Mouse (Mus musculus): ENCODE data around the gene Sobp.

The Sobp gene

DNA sequence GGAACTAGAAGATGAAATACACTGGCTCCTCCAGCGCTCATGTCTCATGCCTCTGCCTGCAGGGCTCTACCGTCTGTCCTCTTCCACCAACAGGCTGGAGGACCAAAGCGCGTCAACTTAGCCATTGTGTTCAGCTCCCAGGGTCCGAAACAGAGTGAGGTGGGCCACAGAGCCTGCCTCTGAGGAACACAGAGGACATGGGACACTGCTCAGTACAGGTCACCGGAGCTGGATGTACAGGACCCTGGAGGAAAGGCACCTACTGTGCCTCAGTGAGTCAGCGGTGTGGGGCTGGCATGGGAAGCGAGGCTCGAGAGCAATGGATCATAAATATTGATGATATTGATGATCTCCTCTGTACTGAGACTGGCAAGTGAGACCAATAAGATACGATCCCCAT lies 175.0 kb downstream of the Sobp start:
- in situ Hi-C loops (cut with MboI, MseI), result no loop called here

- in situ Hi-C loops (cut with MboI, MseI), result no loop called here
These were observed 177.1 kb downstream of the Sobp start for GRCm38 (mm10) chr10:42997278-42997677.

GRCm38 (mm10) chr10:42995484-42995895 lies 178.8 kb downstream of the Sobp start:
- in situ Hi-C loops (cut with MboI, MseI), result no loop called here

GRCm38 (mm10) chr10:42994331-42994782 lies 180.0 kb downstream of the Sobp start:
- in situ Hi-C loops (cut with MboI, MseI), result no loop called here

GRCm38 (mm10) chr10:42991018-42991417 lies 183.3 kb downstream of the Sobp start:
- in situ Hi-C loops (cut with MboI, MseI), result no loop called here

GRCm38 (mm10) chr10:42989910-42990309 lies 184.4 kb downstream of the Sobp start:
- in situ Hi-C loops (cut with MboI, MseI), result no loop called here

DNA sequence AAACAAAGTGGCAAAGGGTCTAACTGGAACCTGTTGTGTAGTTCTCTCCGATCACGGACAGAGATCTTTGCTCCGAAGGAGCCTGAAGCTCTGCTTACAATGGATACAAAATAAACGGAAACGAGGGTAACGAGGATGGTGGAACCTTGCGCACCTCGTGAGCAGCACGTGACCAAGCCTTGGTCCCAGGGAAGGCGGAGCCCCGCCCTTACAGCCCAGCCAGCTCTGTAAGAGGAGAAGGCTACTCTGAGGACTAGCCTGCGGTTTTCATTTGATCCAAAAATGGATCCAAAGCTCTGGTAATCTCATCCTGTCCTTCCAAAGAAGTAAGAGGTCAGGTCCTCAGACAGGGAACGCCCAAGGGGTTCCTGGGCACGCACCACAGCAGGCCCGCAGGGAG lies 185.7 kb downstream of the Sobp start:
- in situ Hi-C loops (cut with MboI, MseI), result no loop called here

DNA sequence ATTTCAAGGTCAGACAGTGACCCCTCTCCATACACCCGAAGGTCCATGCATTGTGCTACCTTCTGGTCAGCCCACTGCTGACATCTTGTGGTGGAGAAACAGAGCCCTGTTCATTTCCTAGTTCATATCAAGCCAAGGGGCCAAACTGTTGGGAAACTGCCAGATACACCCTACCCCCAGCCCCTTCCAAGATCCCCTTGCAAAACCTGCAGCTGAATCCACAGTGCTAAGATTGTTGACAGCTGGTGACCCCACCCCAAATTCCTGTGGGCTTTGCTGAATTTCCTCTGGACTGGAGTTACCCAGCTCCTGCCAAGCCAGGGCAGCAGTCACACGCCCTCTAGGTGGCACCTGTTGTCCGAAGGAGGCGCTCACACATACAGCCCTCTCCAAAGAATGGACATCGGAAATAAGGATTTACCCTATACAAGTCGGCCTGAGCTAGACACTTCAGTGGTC lies 186.7 kb downstream of the Sobp start:
- in situ Hi-C loops (cut with MboI, MseI), result no loop called here

DNA sequence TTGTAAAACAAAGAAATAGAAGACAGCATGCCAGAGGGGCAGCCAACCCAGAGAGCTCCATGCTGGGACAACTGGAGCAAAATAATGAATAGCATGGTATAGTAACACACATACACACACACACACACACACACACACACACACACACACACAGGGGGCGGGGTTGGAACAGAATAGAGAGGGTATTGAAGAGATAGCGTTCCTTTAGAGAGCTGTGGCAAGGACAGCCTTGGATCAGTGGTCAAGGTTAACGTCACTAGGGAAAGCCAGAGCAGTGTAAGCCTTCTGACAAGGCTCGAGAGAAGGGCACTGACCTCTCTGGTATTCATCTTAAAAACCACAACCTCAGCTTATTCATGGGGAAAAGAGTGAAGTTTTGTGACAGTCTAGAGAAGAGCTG lies 189.4 kb downstream of the Sobp start:
- in situ Hi-C loops (cut with MboI, MseI), result no loop called here

GRCm38 (mm10) chr10:42980999-42981757 lies 193.2 kb downstream of the Sobp start:
- in situ Hi-C loops (cut with MboI, MseI), result no loop called here

DNA sequence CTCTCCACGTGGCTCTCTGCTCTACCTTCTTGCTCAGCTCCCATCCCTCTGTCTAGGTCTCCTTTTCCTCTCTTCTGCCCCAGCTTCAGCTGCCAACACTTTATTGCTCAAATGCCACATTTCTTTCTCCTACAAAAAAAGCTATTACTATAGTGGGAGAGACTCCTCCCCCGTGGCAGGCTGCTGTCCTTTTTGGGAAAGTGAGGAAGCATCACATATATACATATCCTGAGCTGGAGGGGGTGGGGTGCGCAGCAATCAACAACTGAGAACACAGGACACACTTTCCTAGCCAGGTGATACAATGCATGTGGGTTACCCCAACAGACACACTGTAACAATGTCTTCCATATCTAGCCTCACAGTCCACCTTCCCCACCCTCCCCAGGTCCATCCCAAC lies 196.0 kb downstream of the Sobp start:
- in situ Hi-C loops (cut with MboI, MseI), result no loop called here

DNA sequence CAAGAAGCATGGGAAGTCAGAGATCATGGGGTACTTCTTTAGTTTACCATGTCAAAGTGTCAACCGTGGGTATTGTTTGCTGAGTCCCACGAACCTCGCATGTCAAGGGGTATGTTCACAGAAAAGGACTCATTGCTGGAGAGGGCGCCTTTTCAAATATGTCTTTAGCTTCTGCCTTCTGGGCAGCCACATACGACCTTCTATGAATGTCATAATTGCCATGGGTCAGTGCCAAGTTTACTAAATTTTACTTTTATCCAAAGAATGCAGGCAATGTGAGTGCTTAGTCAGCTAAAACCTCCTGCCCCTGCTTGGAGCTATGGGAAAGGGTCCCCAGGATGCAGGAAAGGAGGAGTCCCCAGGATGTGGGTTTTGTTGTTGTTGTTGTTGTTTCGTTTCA lies 197.8 kb downstream of the Sobp start:
- in situ Hi-C loops (cut with MboI, MseI), result no loop called here

- in situ Hi-C loops (cut with MboI, MseI), result no loop called here
These were observed 200.8 kb downstream of the Sobp start for GRCm38 (mm10) chr10:42973537-42973936.

- in situ Hi-C loops (cut with MboI, MseI), result no loop called here
These were observed 201.7 kb downstream of the Sobp start for GRCm38 (mm10) chr10:42972504-42973172.

GRCm38 (mm10) chr10:42968332-42968731 lies 206.0 kb downstream of the Sobp start:
- in situ Hi-C loops (cut with MboI, MseI), result no loop called here

DNA sequence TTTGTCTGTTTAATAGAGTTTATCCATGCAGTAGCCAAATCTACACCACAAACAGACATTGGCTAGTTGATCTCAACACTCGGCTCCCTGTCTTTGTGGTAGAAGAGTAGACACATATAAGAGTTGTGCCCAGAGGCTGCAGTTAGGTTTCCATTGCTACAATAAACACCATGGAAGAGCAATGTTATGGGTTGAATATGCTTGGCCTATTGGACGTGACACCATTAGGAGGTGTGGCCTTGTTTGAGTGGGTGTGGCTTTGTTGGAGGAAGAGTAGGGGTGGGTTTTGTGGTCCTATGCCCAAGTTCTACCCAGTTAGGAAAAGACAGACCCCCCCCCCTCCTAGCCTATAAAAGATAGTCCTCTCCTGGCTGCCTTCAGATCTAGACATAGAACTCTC lies 211.3 kb downstream of the Sobp start:
- in situ Hi-C loops (cut with MboI, MseI), result no loop called here

DNA sequence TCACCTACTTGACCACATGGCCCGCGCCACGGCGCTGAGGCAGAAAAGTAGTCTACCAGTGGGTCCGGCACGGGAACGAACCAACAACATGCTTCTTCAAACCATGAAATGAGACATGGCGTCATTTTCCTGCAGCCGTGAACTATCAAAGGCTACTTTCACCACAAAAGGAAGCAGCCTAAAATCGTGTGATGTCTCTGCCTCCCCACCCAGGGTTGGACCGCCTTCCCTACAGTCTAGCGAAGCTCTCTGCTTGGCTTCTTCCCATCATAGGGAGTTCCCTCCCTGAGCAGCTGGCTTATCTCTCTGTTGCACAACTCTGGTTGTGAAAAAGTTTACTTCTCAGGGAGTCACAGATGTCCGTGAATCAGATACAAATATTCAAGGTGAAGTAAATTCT lies 211.7 kb downstream of the Sobp start:
- in situ Hi-C loops (cut with MboI, MseI), result no loop called here

DNA sequence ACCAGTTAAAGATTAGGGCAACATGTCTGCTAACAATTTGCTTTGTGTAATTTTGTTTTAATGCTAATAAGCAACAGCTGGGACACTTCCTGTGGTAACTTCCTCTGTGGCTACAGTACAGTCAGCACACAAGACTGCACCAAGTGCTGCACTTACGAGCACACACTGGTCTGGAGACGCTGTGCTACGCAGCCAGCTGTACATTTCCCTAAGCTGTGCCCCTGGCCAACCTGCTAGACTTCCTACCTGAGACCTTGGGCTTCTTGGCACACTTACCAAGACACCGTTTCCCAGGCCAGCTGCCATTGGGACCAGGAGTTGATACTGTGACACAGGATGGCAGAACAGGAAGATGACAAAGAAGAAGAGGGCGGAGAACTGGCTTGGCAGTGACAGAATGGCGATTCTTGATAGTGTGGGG lies 212.1 kb downstream of the Sobp start:
- in situ Hi-C loops (cut with MboI, MseI), result no loop called here

DNA sequence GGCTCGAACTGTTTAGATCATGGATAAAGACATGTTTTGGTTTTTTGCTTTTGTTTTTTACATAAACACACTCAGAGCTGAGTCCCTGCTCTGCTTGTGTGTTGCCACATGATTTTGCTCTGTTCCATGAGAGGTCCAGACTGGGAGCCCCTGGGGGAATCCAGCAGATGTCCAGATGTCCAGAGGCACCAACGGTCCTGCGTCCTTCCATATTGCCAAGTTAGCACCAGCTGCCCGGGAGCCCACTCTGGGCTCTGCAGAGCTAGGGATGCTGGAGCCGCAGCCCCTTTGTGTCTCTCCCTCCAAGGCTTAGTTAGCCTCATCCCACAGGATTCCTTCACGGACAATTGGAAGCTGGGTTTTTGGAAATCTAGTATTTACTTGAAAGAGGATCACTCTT lies 212.6 kb downstream of the Sobp start:
- in situ Hi-C loops (cut with MboI, MseI), result no loop called here

DNA sequence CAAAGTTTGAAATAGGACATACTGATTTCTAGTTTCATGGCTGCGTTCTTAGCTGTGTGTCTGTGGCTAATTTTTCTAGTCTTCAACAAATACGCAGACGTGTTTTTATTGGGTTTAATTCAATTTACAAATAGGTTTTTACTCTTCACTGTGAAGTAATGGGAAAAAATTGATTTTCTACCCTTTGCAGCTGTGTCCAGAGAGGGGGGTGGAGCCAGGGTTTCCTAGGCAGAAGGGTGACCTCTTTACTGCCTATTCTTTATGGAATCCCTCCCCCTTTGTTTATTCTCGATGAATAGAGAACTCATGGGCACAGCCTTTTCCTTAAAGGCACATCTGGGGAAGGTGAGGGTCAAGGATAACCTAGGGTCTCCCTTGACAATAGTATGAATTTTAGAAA lies 215.6 kb downstream of the Sobp start:
- in situ Hi-C loops (cut with MboI, MseI), result no loop called here

- in situ Hi-C loops (cut with MboI, MseI), result no loop called here
These were observed 216.3 kb downstream of the Sobp start for GRCm38 (mm10) chr10:42957881-42958651.

DNA sequence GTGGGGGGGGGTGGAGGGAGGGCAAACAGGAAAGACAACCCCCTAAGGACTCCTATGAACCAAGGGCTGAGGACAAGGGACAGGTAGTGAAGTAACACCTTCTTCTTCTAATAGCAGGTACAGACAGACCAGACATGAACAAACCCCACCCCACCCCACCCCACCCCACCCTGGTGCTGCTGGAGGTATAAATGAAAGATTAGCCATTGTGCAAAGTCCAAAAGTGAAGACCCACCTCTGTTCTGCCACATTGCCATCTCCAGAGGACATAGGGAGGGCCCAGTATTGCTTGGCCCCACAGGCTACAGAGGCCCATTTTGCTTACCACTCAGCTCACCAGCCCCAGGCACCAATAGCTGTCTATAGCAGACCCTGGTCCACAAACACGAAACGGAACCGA lies 219.1 kb downstream of the Sobp start:
- in situ Hi-C loops (cut with MboI, MseI), result no loop called here

Measured in T-helper 1 cell (primary cell).